Mouse (Mus musculus) cerebellum, adult 9-10 months (tissue): ENCODE measurements at regions not wholly inside any gene's neighbourhood (a gene's known extent, or its start where the extent isn't known, plus 50 kb on each side); places are given as distances from the start of the nearest gene placed in this dataset.

Experiments used
- DNase-seq: peaks from one replicate; pipeline ENCODE4 v3.0.0; 2022

- no peak for DNase-seq
Measured at GRCm38 (mm10) chr17:52191064-52191682, 358.1 kb upstream of the Satb1 start.

GRCm38 (mm10) chr17:52182706-52183105 lies 349.6 kb upstream of the Satb1 start:
- no peak for DNase-seq

GRCm38 (mm10) chr17:52177996-52178395 lies 344.9 kb upstream of the Satb1 start:
- DNase-seq = no peak

- DNase-seq = no peak
Measured at GRCm38 (mm10) chr17:52168076-52168838, 335.2 kb upstream of the Satb1 start.

GRCm38 (mm10) chr17:52167658-52168057 lies 334.6 kb upstream of the Satb1 start:
- no peak for DNase-seq

- no peak for DNase-seq
Measured at GRCm38 (mm10) chr17:52165891-52166485, 332.9 kb upstream of the Satb1 start.

- DNase-seq = no peak
Measured at GRCm38 (mm10) chr17:52162559-52163397, 329.7 kb upstream of the Satb1 start.

GRCm38 (mm10) chr17:52150496-52150895 lies 317.4 kb upstream of the Satb1 start:
- no peak for DNase-seq

- no peak for DNase-seq
Measured at GRCm38 (mm10) chr17:52149834-52150233, 316.7 kb upstream of the Satb1 start.

GRCm38 (mm10) chr17:52149068-52149467 lies 316.0 kb upstream of the Satb1 start:
- no peak for DNase-seq

GRCm38 (mm10) chr17:52103891-52104290 lies 270.8 kb upstream of the Satb1 start:
- DNase-seq = no peak

- DNase-seq = no peak
Measured at GRCm38 (mm10) chr17:52085834-52086233, 252.7 kb upstream of the Satb1 start.

GRCm38 (mm10) chr17:52084455-52084854 lies 251.4 kb upstream of the Satb1 start:
- DNase-seq = no peak

- no peak for DNase-seq
Measured at GRCm38 (mm10) chr17:52079316-52079715, 246.2 kb upstream of the Satb1 start.

- DNase-seq = no peak
Measured at GRCm38 (mm10) chr17:52078496-52078895, 245.4 kb upstream of the Satb1 start.

GRCm38 (mm10) chr17:52077951-52078350 lies 244.9 kb upstream of the Satb1 start:
- no peak for DNase-seq

- no peak for DNase-seq
Measured at GRCm38 (mm10) chr17:52076746-52077145, 243.7 kb upstream of the Satb1 start.

- no peak for DNase-seq
Measured at GRCm38 (mm10) chr17:52067721-52068120, 234.6 kb upstream of the Satb1 start.

GRCm38 (mm10) chr17:52064618-52065017 lies 231.5 kb upstream of the Satb1 start:
- no peak for DNase-seq

GRCm38 (mm10) chr17:52063121-52063520 lies 230.0 kb upstream of the Satb1 start:
- DNase-seq = no peak

GRCm38 (mm10) chr17:52062096-52062665 lies 229.1 kb upstream of the Satb1 start:
- DNase-seq = no peak

- no peak for DNase-seq
Measured at GRCm38 (mm10) chr17:52036479-52036878, 203.4 kb upstream of the Satb1 start.

GRCm38 (mm10) chr17:52031079-52031478 lies 198.0 kb upstream of the Satb1 start:
- no peak for DNase-seq
